Mouse (Mus musculus) bone marrow, adult 2 months (tissue): ENCODE measurements around the gene Krtcap2. TPM values are rescaled to one million over a fixed set of nuclear protein-coding genes. Genes with fewer than 3 reads are reported as not detected.
A peak's percentile ranks its signal among the peaks of the same experiment; 100 is the strongest.

Experiments
- H3K27ac ChIP-seq: fragments of 200-500 bp; 2 replicates; pipeline ENCODE4 v1.5.1; 2012; ENCODE audit warnings: low read depth, mild to moderate bottlenecking, control low read depth, inconsistent platforms, low read length; ENCODE audit not compliant: control insufficient read depth, poor library complexity, insufficient read depth
- H3K4me1 ChIP-seq: fragments of 200-500 bp; 2 replicates; pipeline ENCODE4 v1.6.1; 2011; ENCODE audit warnings: low read length; ENCODE audit not compliant: control insufficient read depth, insufficient read depth
- H3K4me3 ChIP-seq: fragments of 200-500 bp; replicated peaks from 2 replicates; pipeline ENCODE3; 2011; ENCODE audit warnings: mild to moderate bottlenecking, low read depth, low read length, control low read depth; ENCODE audit not compliant: control insufficient read depth
- CTCF ChIP-seq: fragments of 200-500 bp; IDR thresholded peaks from 2 replicates; pipeline ENCODE4 v1.5.1; 2011; ENCODE audit warnings: low read length, control low read depth; ENCODE audit not compliant: control insufficient read depth, insufficient read depth
- POLR2A ChIP-seq: fragments of 200-500 bp; IDR thresholded peaks from 2 replicates; pipeline ENCODE4 v1.6.1; 2011; ENCODE audit warnings: low read depth, mild to moderate bottlenecking, control low read depth, low read length, borderline replicate concordance; ENCODE audit not compliant: control insufficient read depth
- WGBS: fragments of 180-500 bp; shearing (Covaris S2); methylation state at CpG from one replicate; pipeline ENCODE4 v1.1.7; 2018; 5-methylcytosine and 5-hydroxymethylcytosine counted together
- polyA plus RNA-seq: library from polyadenylated mRNA; stranded (reverse); fragments of >200 nt; gene quantifications from 2 replicates; pipeline ENCODE4 v1.2.4, GENCODE M21; 2011; ENCODE audit warnings: low replicate concordance; ENCODE audit not compliant: missing spikeins, insufficient read depth, insufficient read length

Krtcap2 gene
- polyA plus RNA-seq, 1 experiment: 69.5 TPM

- Histone ChIP-seq H3K4me3 (no peak overlapping the region), H3K27ac (no peak overlapping the region), H3K4me1 (peaks cover 4% of the 10 kb centered on the region)
- 1% methylated on average over 29 of the region's 29 CpGs for WGBS
- TF ChIP-seq CTCF (no peak), POLR2A (no peak)
Observed at GRCm38 (mm10) chr3:89280050-89280605, 34.4 kb downstream of the Krtcap2 start.

- Histone ChIP-seq H3K27ac (peak within 1 kb of the TSS; percentile 20), H3K4me3 (peak within 1 kb of the TSS; percentile 36), H3K4me1 (peaks cover 4% of the 10 kb centered on the region)
- 1% methylated on average over 52 of the region's 52 CpGs for WGBS
- TF ChIP-seq POLR2A: no peak
Observed at GRCm38 (mm10) chr3:89280606-89281511, 35.1 kb downstream of the Krtcap2 start, which contains the start of gene Efna1. Efna1 (minus strand) TSS chr3:89281142.

- WGBS: 17% methylated on average over 20 of the region's 20 CpGs
Observed at GRCm38 (mm10) chr3:89281579-89282290, 36.0 kb downstream of the Krtcap2 start.

GRCm38 (mm10) chr3:89282291-89282643 lies 36.5 kb downstream of the Krtcap2 start:
- peaks cover 4% of the 10 kb centered on the region for H3K4me1 ChIP-seq
- no peak overlapping the region for H3K27ac ChIP-seq
- WGBS: 29% methylated on average over 4 of the region's 4 CpGs
- TF ChIP-seq POLR2A (no peak), CTCF (no peak)
- no peak overlapping the region for H3K4me3 ChIP-seq

More at GRCm38 (mm10) chr3:89281579-89282290, 36.0 kb downstream of the Krtcap2 start:
- Histone ChIP-seq H3K4me1 (peaks cover 4% of the 10 kb centered on the region), H3K27ac (no peak overlapping the region), H3K4me3 (no peak overlapping the region)
- TF ChIP-seq POLR2A (no peak), CTCF (peak; percentile 93)

GRCm38 (mm10) chr3:89284261-89284660 lies 38.5 kb downstream of the Krtcap2 start:
- WGBS: 81% methylated on average over 3 of the region's 3 CpGs
- no peak overlapping the region for H3K4me3 ChIP-seq
- TF ChIP-seq POLR2A (no peak), CTCF (no peak)
- peaks cover 4% of the 10 kb centered on the region for H3K4me1 ChIP-seq
- no peak overlapping the region for H3K27ac ChIP-seq

GRCm38 (mm10) chr3:89285526-89285925 lies 39.8 kb downstream of the Krtcap2 start:
- no peak overlapping the region for H3K4me3 ChIP-seq
- TF ChIP-seq CTCF (no peak), POLR2A (no peak)
- 34% methylated on average over 2 of the region's 2 CpGs for WGBS
- H3K4me1 ChIP-seq: peaks cover 2% of the 10 kb centered on the region; the same call in 1 of the 2 replicates
- no peak overlapping the region for H3K27ac ChIP-seq

- Histone ChIP-seq H3K4me3 (no peak overlapping the region), H3K4me1 (peaks cover 2% of the 10 kb centered on the region; the same call in 1 of the 2 replicates), H3K27ac (no peak overlapping the region)
- 34% methylated on average over 5 of the region's 5 CpGs for WGBS
- TF ChIP-seq POLR2A: no peak
- TF ChIP-seq CTCF: no peak
Observed at GRCm38 (mm10) chr3:89287286-89287685, 41.5 kb downstream of the Krtcap2 start.

- Histone ChIP-seq H3K4me1 (peaks cover 2% of the 10 kb centered on the region; the same call in 1 of the 2 replicates), H3K27ac (0 out of 2 replicates have a peak overlapping the region, but pooled peaks have one; percentile 23), H3K4me3 (no peak overlapping the region)
- TF ChIP-seq POLR2A: no peak
- no peak for TF ChIP-seq CTCF
- 63% methylated on average over 7 of the region's 7 CpGs for WGBS
Observed at GRCm38 (mm10) chr3:89288503-89288928, 42.8 kb downstream of the Krtcap2 start.
